Mouse (Mus musculus): ENCODE measurements around the gene Keap1.
"Not testable (repeated sequence)": the region's sequence is repeated elsewhere in the genome, so short reads cannot be mapped to it uniquely, and the experiment has no call there.

Keap1 gene

GRCm38 (mm10) chr9:21238733-21239464, at the start of gene Keap1:
Keap1 (minus strand) TSS chr9:21239361.
- DNase-seq (ENCODE audit: low read depth, low spot score): peak; percentile 55

- DNase-seq (ENCODE audit: low read depth, low spot score): no peak
Observed at GRCm38 (mm10) chr9:21288404-21289336, 49.5 kb upstream of the Keap1 start.

DNA sequence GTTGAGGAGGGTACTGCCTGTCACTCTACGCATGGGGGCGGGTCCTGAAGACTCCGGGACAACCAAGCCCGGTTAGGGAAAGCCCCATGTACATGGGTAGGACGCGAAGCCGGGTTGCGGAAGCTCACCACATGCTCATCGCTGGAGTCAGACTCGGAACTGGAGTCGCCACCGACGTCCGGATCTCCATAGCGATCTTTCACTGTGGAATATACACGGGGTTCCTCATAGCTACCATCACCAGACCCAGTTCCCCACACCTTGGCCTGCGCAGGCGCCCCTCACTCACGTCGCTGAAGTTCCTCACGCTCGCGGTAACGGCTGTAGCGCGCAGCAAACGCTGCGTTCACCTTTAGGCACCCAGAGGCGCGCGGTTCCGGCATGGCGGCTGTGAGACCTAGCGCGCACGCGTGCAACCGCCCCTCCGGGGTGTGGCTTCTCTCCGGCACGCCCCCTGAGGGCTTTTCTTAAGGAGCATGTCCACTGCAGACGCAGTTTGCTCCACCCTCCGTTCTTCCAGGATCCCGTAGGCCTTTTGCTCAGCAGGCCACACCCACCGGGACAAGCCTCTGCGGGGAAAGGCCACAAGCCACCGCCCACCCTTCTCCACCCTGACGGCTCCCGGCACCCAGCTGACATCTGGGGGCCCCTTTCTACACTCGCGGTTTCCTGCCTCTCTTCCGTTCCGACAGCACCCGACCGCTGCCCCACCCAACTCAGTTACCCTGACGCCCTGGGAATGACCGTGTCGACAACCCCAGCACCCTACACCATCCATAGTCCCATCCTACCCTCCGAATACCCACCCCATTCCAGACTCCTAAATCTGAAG, 48.6 kb upstream of the Keap1 start, which contains the start of gene Kri1:
Gene Kri1 (minus strand): TSS at position 399 of the 832 bp plus-strand sequence.
- DNase-seq (ENCODE audit: low read depth, low spot score): peak; percentile 98

GRCm38 (mm10) chr9:21286753-21287152, 47.6 kb upstream of the Keap1 start:
- no peak for DNase-seq (ENCODE audit: low read depth, low spot score)

DNA sequence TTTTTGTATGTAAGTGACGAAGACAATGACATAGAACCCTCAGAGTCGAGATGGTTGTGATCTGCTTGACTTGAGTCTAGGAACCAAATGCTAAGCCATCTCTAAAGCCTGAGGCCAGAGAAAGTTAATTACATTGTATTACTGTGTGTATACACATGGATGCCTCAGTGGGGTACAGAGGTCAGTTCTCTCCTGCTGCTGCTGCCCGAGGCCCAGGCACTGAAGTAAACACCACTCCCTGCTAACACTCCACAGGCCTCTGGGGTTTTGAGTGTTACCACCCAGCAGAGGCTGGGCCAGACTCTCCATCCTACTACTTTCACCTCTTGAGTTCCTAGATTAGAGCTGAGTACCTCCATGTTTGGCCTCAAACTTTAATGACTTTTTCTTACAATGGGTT, 44.8 kb upstream of the Keap1 start:
- no peak for DNase-seq (ENCODE audit: low read depth, low spot score)

DNA sequence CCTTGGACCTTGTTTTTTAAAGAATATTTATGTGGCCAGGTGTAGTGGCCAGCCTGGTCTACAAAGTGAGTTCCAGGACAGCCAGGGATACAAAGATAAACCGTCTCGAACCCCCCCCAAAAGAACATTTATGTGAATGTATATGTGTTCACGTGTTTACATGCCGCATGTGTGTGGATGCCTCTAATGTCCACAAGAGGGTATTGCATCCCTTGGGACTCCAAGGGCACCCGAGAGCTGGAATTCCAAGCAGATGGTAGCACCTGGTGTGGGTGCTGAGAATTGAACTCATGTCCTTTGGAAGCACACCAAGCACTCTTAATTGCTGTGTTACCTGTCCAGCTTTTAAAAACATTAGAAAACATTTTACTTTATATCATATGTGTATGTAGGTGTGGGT, 44.4 kb upstream of the Keap1 start:
- DNase-seq (ENCODE audit: low read depth, low spot score): no peak

- DNase-seq (ENCODE audit: low read depth, low spot score): no peak
Observed at GRCm38 (mm10) chr9:21277776-21278175, 38.6 kb upstream of the Keap1 start.

DNA sequence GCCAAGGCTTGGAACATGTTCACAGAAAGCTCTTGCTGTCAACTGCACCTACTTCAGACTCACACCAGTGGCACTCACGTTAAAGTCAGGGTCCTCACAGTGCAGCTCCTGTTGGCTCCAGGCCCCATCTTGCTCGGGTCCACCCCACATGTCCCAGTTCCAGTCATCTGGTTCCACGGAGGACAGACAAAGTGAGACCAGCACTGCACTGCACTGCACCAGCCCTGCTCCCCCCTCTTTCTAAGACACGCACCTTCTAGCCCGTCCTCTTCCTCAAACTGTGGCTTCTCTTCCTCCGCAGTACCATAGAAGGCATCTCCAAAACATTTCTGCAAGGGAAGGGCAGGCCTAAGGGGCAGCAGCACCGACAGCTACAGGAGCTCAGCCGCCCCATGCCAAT, 37.1 kb upstream of the Keap1 start:
- no peak for DNase-seq (ENCODE audit: low read depth, low spot score)

- no peak for DNase-seq (ENCODE audit: low read depth, low spot score)
Observed at GRCm38 (mm10) chr9:21275727-21276126, 36.6 kb upstream of the Keap1 start.

GRCm38 (mm10) chr9:21275013-21275710, 36.0 kb upstream of the Keap1 start:
- DNase-seq (ENCODE audit: low read depth, low spot score): no peak

DNA sequence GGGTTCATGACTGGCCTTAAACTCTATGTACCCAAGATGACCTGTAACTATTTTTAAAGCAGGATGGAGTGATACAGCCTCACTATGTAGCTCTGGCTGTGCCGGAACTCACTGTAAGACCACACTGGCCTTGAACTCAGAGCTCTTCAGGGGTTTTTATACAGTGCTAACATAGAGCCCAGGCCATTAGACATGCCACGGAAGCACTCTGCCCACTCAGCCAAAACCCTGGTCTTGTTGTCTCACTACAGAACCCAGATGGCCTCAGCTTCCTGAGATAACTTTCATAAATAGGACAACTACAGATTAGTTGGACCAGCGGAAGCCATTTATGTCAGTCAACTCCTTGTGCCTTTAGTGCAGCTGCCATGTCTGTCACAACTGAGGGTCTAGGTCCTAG, 35.2 kb upstream of the Keap1 start:
- no peak for DNase-seq (ENCODE audit: low read depth, low spot score)

DNA sequence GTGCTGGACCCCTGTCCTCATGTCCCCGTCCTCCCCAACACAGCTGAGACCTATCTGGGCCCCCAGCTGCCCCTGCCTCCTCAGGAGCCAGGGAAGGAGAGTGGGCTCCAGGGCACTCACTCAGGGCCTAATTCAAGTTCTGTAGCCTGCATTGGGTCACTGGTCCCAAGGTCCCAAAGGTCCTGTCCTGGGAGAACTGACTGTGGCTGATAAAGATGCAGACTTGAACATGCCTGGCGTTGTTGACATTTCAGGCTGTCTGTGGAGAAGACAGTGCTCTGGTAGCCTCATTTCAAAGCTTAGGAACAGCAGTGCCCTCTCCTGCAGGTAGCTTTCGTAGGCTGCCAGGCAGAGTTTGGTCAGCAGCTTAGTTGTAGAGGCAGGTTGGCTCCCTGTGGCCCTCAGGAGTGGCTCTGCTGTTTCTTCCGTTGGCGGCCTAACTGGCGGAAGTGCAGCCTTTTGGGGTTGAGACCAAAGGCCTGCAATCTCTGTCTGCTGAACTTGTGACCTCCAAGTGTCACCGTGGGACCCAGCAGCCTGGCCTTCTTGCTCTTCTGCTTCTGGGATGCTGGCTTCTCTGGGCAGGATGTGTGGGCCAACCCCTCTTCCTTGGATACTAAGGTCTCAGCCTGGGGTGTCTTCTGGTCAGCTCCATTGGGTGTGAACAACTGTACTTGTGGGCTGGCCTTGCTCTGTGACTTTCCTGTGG, 34.5 kb upstream of the Keap1 start:
- no peak for DNase-seq (ENCODE audit: low read depth, low spot score)

GRCm38 (mm10) chr9:21273094-21273493, 33.9 kb upstream of the Keap1 start:
- DNase-seq (ENCODE audit: low read depth, low spot score): no peak

DNA sequence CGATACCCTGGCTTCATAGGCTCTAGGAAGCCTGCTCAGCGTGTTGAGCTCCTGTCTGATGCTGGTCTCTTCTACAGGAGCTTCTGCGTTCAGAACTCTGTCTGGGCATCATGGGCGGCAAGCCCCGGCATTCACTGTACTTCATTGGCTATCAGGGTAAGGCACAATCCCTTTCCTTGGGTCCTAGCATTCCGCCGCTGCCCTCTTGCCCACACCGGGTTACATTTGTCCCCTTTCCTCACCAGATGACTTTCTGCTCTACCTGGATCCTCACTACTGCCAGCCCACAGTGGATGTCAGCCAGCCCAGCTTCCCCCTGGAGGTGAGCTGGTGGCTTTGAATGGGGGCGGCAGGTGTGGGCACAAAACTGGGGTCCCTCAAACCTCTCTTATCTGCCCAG, 33.2 kb upstream of the Keap1 start:
- no peak for DNase-seq (ENCODE audit: low read depth, low spot score)

DNA sequence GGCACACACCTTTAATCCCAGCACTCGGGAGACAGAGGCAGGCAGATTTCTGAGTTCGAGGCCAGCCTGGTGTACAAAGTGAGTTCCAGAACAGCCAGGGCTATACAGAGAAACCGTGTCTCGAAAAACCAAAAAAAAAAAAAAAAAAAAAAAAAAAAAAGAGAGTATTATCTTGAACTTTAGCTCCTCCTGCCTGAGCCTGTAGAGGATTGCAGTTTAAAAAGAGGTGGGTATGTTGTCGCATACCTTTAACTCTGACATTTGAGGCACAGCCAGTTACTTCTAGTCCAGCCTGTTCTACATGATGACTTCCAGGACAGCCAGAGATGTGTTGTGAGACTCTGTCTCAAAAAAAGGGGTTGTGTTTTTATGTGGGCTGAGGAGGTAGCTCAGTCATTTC, 30.4 kb upstream of the Keap1 start:
- DNase-seq (ENCODE audit: low read depth, low spot score): not testable (repeated sequence)

GRCm38 (mm10) chr9:21268305-21268704, 29.1 kb upstream of the Keap1 start:
- DNase-seq (ENCODE audit: low read depth, low spot score): no peak

- no peak for DNase-seq (ENCODE audit: low read depth, low spot score)
Observed at GRCm38 (mm10) chr9:21266889-21267288, 27.7 kb upstream of the Keap1 start.

GRCm38 (mm10) chr9:21265611-21266010, 26.4 kb upstream of the Keap1 start:
- no peak for DNase-seq (ENCODE audit: low read depth, low spot score)

GRCm38 (mm10) chr9:21265000-21265561, 25.9 kb upstream of the Keap1 start, which contains the start of gene Atg4d:
Atg4d (plus strand) TSS chr9:21265293.
- peak; percentile 99 for DNase-seq (ENCODE audit: low read depth, low spot score)

All from skeletal muscle tissue, adult 2 months (tissue).